Mouse (Mus musculus) heart, embryonic 11.5 days (tissue): Measurements from ENCODE around the gene Zfp382. TPM values are rescaled to one million over a fixed set of nuclear protein-coding genes. Genes with fewer than 3 reads are reported as not detected.
A peak's percentile ranks its signal among the peaks of the same experiment; 100 is the strongest.

Experiments
- ATAC-seq: fragments of 200-750 bp; cut with Nextera tagmentation; replicated peaks from 2 replicates; pipeline ENCODE4 v1.8.0; 2017; ENCODE audit warnings: moderate library complexity; ENCODE audit not compliant: insufficient number of reproducible peaks, low FRiP score, low TSS enrichment
- H3K27ac ChIP-seq: fragments of 300-500 bp; sonication (generic); 2 replicates; pipeline ENCODE4 v1.5.1; 2014; ENCODE audit warnings: mild to moderate bottlenecking, low read depth, low read length
- H3K27me3 ChIP-seq: fragments of 300-500 bp; sonication (generic); 2 replicates; pipeline ENCODE4 v1.6.1; 2014; ENCODE audit warnings: mild to moderate bottlenecking, low read length, mixed read lengths; ENCODE audit not compliant: control insufficient read depth, insufficient read depth
- H3K36me3 ChIP-seq: fragments of 300-500 bp; sonication (generic); 2 replicates; pipeline ENCODE4 v1.6.1; 2014; ENCODE audit warnings: mild to moderate bottlenecking, low read length, moderate library complexity, mixed read lengths; ENCODE audit not compliant: control insufficient read depth, insufficient read depth
- H3K4me1 ChIP-seq: fragments of 300-500 bp; sonication (generic); 2 replicates; pipeline ENCODE4 v1.6.1; 2014; ENCODE audit warnings: low read length; ENCODE audit not compliant: control insufficient read depth, insufficient read depth
- H3K4me2 ChIP-seq: fragments of 300-500 bp; sonication (generic); 2 replicates; pipeline ENCODE4 v1.6.1; 2014; ENCODE audit warnings: mild to moderate bottlenecking, moderate library complexity
- H3K4me3 ChIP-seq: fragments of 300-500 bp; sonication (generic); 2 replicates; pipeline ENCODE4 v1.5.1; 2014; ENCODE audit warnings: low read depth, low read length
- H3K9ac ChIP-seq: fragments of 300-500 bp; sonication (generic); 2 replicates; pipeline ENCODE4 v1.6.1; 2014; ENCODE audit warnings: mild to moderate bottlenecking, low read depth, low read length, moderate library complexity
- H3K9me3 ChIP-seq: fragments of 300-500 bp; sonication (generic); replicated peaks from 2 replicates; pipeline ENCODE4 v1.6.1; 2016; ENCODE audit warnings: low read length; ENCODE audit not compliant: control insufficient read depth
- WGBS: fragments of 180-500 bp; shearing (Covaris S2); extraction: QIAGEN DNeasy Blood & Tissue Kit; methylation state at CpG from one replicate; pipeline ENCODE4 v1.1.7; 2014; ENCODE audit not compliant: insufficient replicate concordance; 5-methylcytosine and 5-hydroxymethylcytosine counted together
- microRNA-seq: library from miRNA; unstranded; fragments of <30 nt; microRNA quantifications from one replicate; pipeline ENCODE4, GENCODE M21; 2016; ENCODE audit warnings: borderline number of aligned reads
- polyA plus RNA-seq: library from polyadenylated mRNA; unstranded; fragments of >200 nt; fragmentation: Nextera tagmentation; extraction: Ambion mirVana; gene quantifications from 2 replicates; pipeline ENCODE4 v1.2.1, GENCODE M21; 2014

The Zfp382 gene
- polyA plus RNA-seq, 1 experiment from 2014 or later, result 5.8 TPM

- under 1% methylated on average over 11 of the region's 11 CpGs for WGBS
- no peaks in the 10 kb centered on the region for H3K9me3 ChIP-seq
- peak within 1 kb of the TSS; percentile 73 for H3K9ac ChIP-seq
- H3K4me2 ChIP-seq, result peak within 1 kb of the TSS; percentile 64
- H3K4me1 ChIP-seq, result 0 out of 2 replicates have a peak, but pooled peaks cover 15% of the 10 kb centered on the region
- H3K4me3 ChIP-seq, result peak within 1 kb of the TSS; percentile 36
- H3K36me3 ChIP-seq, result peaks cover 24% of the 10 kb centered on the region
- H3K27me3 ChIP-seq, result no peaks in the 10 kb centered on the region
- peak; percentile 72 for ATAC-seq
- peak within 1 kb of the TSS; percentile 23 for H3K27ac ChIP-seq
These were observed 62.1 kb downstream of the Zfp382 start, which contains the start of gene Cox7a1 for GRCm38 (mm10) chr7:30183879-30184289. Gene Cox7a1, plus strand, starts transcription at chr7:30184144.

Small RNAs within 50 kb of the gene (microRNA-seq; reads per million reads assigned to microRNA genes)
- gene Gm23368, result not detected

Other genes starting within 250 kb of the Zfp382 start
- gene Zfp27, start 215.4 kb upstream of the Zfp382 start, polyA plus RNA-seq, result 9.3 and 9.4 TPM in 2 replicates
- 4.1 and 6.2 TPM in 2 replicates for gene Zfp383, start 213.7 kb upstream of the Zfp382 start, polyA plus RNA-seq
- 7.0 and 10.0 TPM in 2 replicates for gene Zfp74, start 167.9 kb upstream of the Zfp382 start, polyA plus RNA-seq
- gene Zfp568, start 138.0 kb upstream of the Zfp382 start, polyA plus RNA-seq, result 28.8 and 30.4 TPM in 2 replicates
- 3.1 and 3.8 TPM in 2 replicates for gene Zfp14, start 70.6 kb upstream of the Zfp382 start, polyA plus RNA-seq
- gene Zfp82, start 49.0 kb upstream of the Zfp382 start, polyA plus RNA-seq, result 4.1 TPM in 2 replicates
- gene Gm26920, start 31.5 kb upstream of the Zfp382 start, polyA plus RNA-seq, result 0.26 and 0.96 TPM in 2 replicates
- gene Zfp566, start 31.4 kb upstream of the Zfp382 start, polyA plus RNA-seq, result 7.4 and 8.1 TPM in 2 replicates
- gene Zfp260, start 27.2 kb upstream of the Zfp382 start, polyA plus RNA-seq, result 87.2 and 96.0 TPM in 2 replicates
- 6.6 and 10.4 TPM in 2 replicates for gene Zfp146, start 47.8 kb downstream of the Zfp382 start, polyA plus RNA-seq
- gene Cox7a1, start 62.2 kb downstream of the Zfp382 start, polyA plus RNA-seq, result 309 and 324 TPM in 2 replicates
- gene Capns1, start 76.9 kb downstream of the Zfp382 start, polyA plus RNA-seq, result 64.6 and 71.7 TPM in 2 replicates
- gene Polr2i, start 110.0 kb downstream of the Zfp382 start, polyA plus RNA-seq, result 120 and 126 TPM in 2 replicates
- 184 and 185 TPM in 2 replicates for gene Tbcb, start 110.3 kb downstream of the Zfp382 start, polyA plus RNA-seq
- gene Ovol3, start 113.8 kb downstream of the Zfp382 start, polyA plus RNA-seq, result not detected in 2 replicates
- gene Thap8, start 158.2 kb downstream of the Zfp382 start, polyA plus RNA-seq, result 0.20 and 0.38 TPM in 2 replicates
- 7.7 and 9.9 TPM in 2 replicates for gene Wdr62, start 158.5 kb downstream of the Zfp382 start, polyA plus RNA-seq
- gene Clip3, start 169.8 kb downstream of the Zfp382 start, polyA plus RNA-seq, result 18.6 and 22.1 TPM in 2 replicates
- 65.5 and 66.1 TPM in 2 replicates for gene Alkbh6, start 186.8 kb downstream of the Zfp382 start, polyA plus RNA-seq
- 18.1 and 20.0 TPM in 2 replicates for gene Syne4, start 192.9 kb downstream of the Zfp382 start, polyA plus RNA-seq
- not detected in 2 replicates for gene E130208F15Rik, start 199.8 kb downstream of the Zfp382 start, polyA plus RNA-seq
- gene Sdhaf1, start 202.0 kb downstream of the Zfp382 start, polyA plus RNA-seq, result 14.6 and 16.6 TPM in 2 replicates
- 1.4 and 1.5 TPM in 2 replicates for gene Lrfn3, start 240.8 kb downstream of the Zfp382 start, polyA plus RNA-seq